Mouse (Mus musculus) liver, adult 2 months (tissue): Measurements from ENCODE around the gene Gm26558.

Experiments used
- CTCF ChIP-seq: fragments of 200-500 bp; IDR thresholded peaks from 2 replicates; pipeline ENCODE4 v1.5.1; 2011; ENCODE audit warnings: low read depth, low read length, control low read depth
- POLR2A ChIP-seq: fragments of 200-500 bp; IDR thresholded peaks from 2 replicates; pipeline ENCODE4 v1.6.1; 2011; ENCODE audit warnings: low read length, control low read depth; ENCODE audit not compliant: insufficient read depth; ENCODE audit errors: extremely low read depth

DNA sequence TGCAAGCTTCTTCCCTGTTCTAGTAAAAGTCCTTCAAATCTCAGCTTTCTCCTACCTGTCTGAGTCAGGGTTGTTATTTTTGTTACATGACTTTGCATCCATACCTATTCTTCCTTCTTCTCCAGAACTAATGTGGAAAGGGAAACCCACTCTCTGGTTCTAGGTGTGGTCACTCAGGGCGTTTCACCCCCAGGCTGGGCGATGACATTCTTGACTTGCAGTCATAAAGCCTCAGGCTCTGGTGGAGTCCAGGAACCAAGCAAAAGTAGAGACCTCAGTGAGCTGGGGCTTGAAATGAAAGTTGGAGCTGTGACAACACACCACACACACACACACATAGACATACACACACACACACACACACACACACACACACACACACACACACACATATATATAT lies 45.8 kb downstream of the Gm26558 start:
- TF ChIP-seq POLR2A (no peak), CTCF (no peak)
